Mouse (Mus musculus) midbrain, postnatal 0 days (tissue): ENCODE data around the gene Ppp1r14b. TPM values are rescaled to one million over a fixed set of nuclear protein-coding genes. Genes with fewer than 3 reads are reported as not detected.
A peak's percentile ranks its signal among the peaks of the same experiment; 100 is the strongest.

Experiments used
- ATAC-seq: fragments of 200-750 bp; cut with Nextera tagmentation; 2 replicates; pipeline ENCODE4 v1.8.0; 2017; ENCODE audit warnings: moderate number of reproducible peaks, mild to moderate bottlenecking, moderate TSS enrichment, moderate library complexity; ENCODE audit not compliant: low FRiP score
- DNase-seq: peaks from one replicate; pipeline ENCODE4 v3.0.0-alpha.2; 2015; ENCODE audit warnings: low spot score
- H3K27ac ChIP-seq: fragments of 300-500 bp; sonication (generic); 2 replicates; pipeline ENCODE4 v1.5.1; 2014; ENCODE audit warnings: low read depth, mild to moderate bottlenecking, low read length, mixed read lengths
- H3K27me3 ChIP-seq: fragments of 300-500 bp; sonication (generic); 2 replicates; pipeline ENCODE4 v1.6.1; 2014; ENCODE audit warnings: low read length, control low read depth, mixed read lengths; ENCODE audit not compliant: insufficient read depth
- H3K36me3 ChIP-seq: fragments of 300-500 bp; sonication (generic); 2 replicates; pipeline ENCODE4 v1.6.1; 2014; ENCODE audit warnings: low read length, control low read depth, mixed read lengths; ENCODE audit not compliant: insufficient read depth
- H3K4me1 ChIP-seq: fragments of 300-500 bp; sonication (generic); 2 replicates; pipeline ENCODE4 v1.6.1; 2014; ENCODE audit warnings: mild to moderate bottlenecking, control low read depth, antibody characterized with exemption, low read length, mixed read lengths; ENCODE audit not compliant: insufficient read depth
- H3K4me2 ChIP-seq: fragments of 300-500 bp; sonication (generic); 2 replicates; pipeline ENCODE4 v1.6.1; 2014; ENCODE audit warnings: low read depth, mild to moderate bottlenecking, low read length, mixed read lengths; ENCODE audit not compliant: poor library complexity, severe bottlenecking
- H3K4me3 ChIP-seq: fragments of 300-500 bp; sonication (generic); 2 replicates; pipeline ENCODE4 v1.5.1; 2014; ENCODE audit warnings: low read depth, mild to moderate bottlenecking, low read length, moderate library complexity
- H3K9ac ChIP-seq: fragments of 300-500 bp; sonication (generic); replicated peaks from 2 replicates; pipeline ENCODE4 v1.6.1; 2014; ENCODE audit warnings: mild to moderate bottlenecking, low read length, moderate library complexity, mixed read lengths; ENCODE audit not compliant: poor library complexity, severe bottlenecking
- H3K9me3 ChIP-seq: fragments of 300-500 bp; sonication (generic); 2 replicates; pipeline ENCODE4 v1.6.1; 2016; ENCODE audit warnings: low read length, control low read depth
- CTCF ChIP-seq: IDR thresholded peaks from 2 replicates; pipeline ENCODE4 v1.5.1; 2016; ENCODE audit warnings: antibody characterized with exemption, mild to moderate bottlenecking
- WGBS: fragments of 180-500 bp; shearing (Covaris S2); extraction: QIAGEN DNeasy Blood & Tissue Kit; methylation state at CpG from one replicate; pipeline ENCODE4 v1.1.7; 2014; 5-methylcytosine and 5-hydroxymethylcytosine counted together
- polyA plus RNA-seq: library from polyadenylated mRNA; unstranded; fragments of >200 nt; fragmentation: Nextera tagmentation; extraction: Ambion mirVana; gene quantifications from 2 replicates; pipeline ENCODE4 v1.2.1, GENCODE M21; 2015
- total RNA-seq: library from RNA; depleted of rRNA; stranded (reverse); fragments of >200 nt; gene quantifications from 2 replicates; pipeline ENCODE4 v1.2.3, GENCODE M21; 2014

Ppp1r14b gene
- total and polyA plus RNA-seq, 2 experiments from 2014 or later = 137 to 144 TPM

DNA sequence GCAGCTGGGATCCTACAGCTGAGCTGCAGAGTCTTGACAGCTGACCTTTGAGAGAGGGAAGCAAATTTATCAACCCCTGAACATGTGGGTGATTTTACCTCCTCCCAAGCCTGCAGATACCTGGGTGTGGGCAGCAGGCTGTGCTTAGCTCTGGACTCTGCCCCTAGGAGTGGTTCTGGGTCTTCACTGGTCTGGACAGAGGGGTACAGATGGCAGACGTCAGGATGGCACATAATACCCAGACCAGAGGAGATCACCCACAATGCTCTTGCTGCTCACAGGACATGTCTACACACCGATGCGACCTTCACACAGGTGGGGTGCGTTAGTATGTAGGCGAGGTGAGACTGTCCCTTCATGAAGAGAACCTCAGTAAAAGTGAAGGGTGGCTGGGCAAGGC, 25.2 kb upstream of the Ppp1r14b start:
- ATAC-seq = no peak
- no peaks in the 10 kb centered on the region for H3K27me3 ChIP-seq
- no peak for TF ChIP-seq CTCF
- no peaks in the 10 kb centered on the region for H3K9me3 ChIP-seq
- no peak overlapping the region for H3K27ac ChIP-seq
- peaks cover 5% of the 10 kb centered on the region; the same call in 1 of the 2 replicates for H3K36me3 ChIP-seq
- WGBS = 91% methylated on average over 5 of the region's 5 CpGs
- H3K4me2 ChIP-seq = no peak overlapping the region
- no peak overlapping the region for H3K9ac ChIP-seq
- 0 out of 2 replicates have a peak, but pooled peaks cover 3% of the 10 kb centered on the region for H3K4me1 ChIP-seq
- no peak for DNase-seq
- no peak overlapping the region for H3K4me3 ChIP-seq

DNA sequence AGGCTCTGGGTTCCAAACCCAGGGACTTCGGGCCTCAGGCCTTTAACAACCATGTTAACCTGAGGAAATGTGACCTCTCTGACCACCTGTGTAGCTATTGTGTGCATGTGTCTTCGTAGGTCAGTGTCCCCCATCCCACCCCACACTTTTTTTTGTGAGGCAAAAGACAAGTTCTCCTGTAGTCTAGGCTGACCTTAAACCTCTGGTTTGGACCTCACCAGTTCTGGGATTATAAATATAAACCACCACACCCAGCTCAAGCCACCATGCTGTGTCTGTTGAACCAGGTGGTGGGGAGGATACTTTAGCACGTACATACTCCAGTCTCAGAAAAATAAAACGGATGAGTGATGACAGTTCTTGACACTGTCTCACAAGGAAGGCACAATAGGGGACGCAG, 24.8 kb upstream of the Ppp1r14b start:
- H3K27ac ChIP-seq = peak overlapping the region; percentile 85; the same call in 1 of the 2 replicates
- ATAC-seq = no peak

DNA sequence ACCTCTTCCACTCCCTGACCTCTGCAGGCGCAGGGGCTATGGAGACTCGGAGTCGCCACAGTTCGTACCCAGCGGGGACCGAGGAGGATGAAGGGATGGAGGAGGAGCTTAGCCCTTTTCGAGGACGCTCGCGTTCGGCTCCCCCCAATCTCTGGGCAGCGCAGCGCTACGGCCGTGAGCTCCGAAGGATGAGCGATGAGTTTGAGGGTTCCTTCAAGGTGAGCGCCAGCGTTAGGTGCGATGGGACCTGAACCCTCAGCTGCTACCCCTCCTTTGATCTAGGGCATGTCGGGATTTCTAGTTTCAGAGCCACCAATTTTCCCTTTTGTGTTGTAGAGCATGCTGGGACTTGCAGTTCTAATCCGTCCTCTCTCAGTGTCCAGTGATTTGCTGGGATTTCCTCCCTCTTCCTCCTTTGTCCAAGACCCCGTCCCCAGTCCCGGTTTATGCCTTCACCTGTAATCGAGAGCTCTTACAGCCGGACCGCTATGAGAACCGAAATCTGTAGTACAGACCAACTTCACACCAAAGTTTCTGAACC, 24.1 kb upstream of the Ppp1r14b start:
- Histone ChIP-seq H3K9me3 (no peaks in the 10 kb centered on the region), H3K4me3 (peak overlapping the region; percentile 59), H3K36me3 (peaks cover 12% of the 10 kb centered on the region; the same call in 1 of the 2 replicates), H3K4me1 (0 out of 2 replicates have a peak, but pooled peaks cover 3% of the 10 kb centered on the region), H3K4me2 (peak overlapping the region; percentile 76), H3K27me3 (no peaks in the 10 kb centered on the region), H3K27ac (peak overlapping the region; percentile 85), H3K9ac (peak overlapping the region; percentile 64)
- ATAC-seq (peak; percentile 29; the same call in 1 of the 2 replicates), DNase-seq (peak; percentile 80)
- under 1% methylated on average over 28 of the region's 28 CpGs for WGBS
- no peak for TF ChIP-seq CTCF

More for the DNA sequence above, 24.8 kb upstream of the Ppp1r14b start:
- no peaks in the 10 kb centered on the region for H3K9me3 ChIP-seq
- H3K36me3 ChIP-seq = peaks cover 5% of the 10 kb centered on the region; the same call in 1 of the 2 replicates
- no peaks in the 10 kb centered on the region for H3K27me3 ChIP-seq
- H3K4me2 ChIP-seq = peak overlapping the region; percentile 76
- no peak for TF ChIP-seq CTCF
- H3K4me3 ChIP-seq = peak overlapping the region; percentile 59
- H3K9ac ChIP-seq = peak overlapping the region; percentile 64; the same call in 1 of the 2 replicates
- DNase-seq = no peak
- H3K4me1 ChIP-seq = 0 out of 2 replicates have a peak, but pooled peaks cover 3% of the 10 kb centered on the region
- WGBS = 55% methylated on average over 5 of the region's 5 CpGs

DNA sequence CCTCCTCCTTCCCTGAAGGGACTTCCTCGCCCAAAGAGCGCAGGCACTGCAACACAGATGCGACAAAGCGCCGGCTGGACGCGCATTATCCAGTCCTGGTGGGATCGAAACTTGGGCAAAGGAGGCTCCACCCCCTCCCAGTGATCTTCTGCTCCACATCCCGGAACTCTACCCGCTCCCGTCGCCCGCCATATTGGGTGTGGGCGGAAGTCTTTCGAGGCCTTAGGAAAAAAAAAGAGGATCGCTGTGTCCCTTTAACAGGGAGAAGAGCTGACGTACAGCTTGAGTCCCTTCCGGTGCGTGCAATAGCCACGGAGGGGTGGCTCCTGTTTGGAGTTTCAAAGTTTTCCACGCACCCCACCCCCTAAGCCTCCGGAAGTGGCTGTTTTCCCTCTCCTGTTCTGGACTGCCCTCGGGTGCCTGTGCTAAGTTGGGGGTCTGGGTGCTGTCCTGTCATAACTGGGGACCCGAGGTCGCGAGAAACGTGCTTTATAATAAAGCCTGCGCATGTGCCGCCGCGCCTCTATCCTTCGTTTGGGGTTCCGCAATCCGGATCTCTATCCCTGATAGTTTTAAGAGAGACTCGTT, 23.3 kb upstream of the Ppp1r14b start:
- TF ChIP-seq CTCF = no peak
- Histone ChIP-seq H3K27me3 (no peaks in the 10 kb centered on the region), H3K4me3 (peak overlapping the region; percentile 59), H3K4me2 (peak overlapping the region; percentile 76), H3K36me3 (peaks cover 13% of the 10 kb centered on the region; the same call in 1 of the 2 replicates), H3K27ac (peak overlapping the region; percentile 85), H3K9me3 (no peaks in the 10 kb centered on the region), H3K4me1 (0 out of 2 replicates have a peak, but pooled peaks cover 3% of the 10 kb centered on the region), H3K9ac (peak overlapping the region; percentile 64)
- peak; percentile 78 for ATAC-seq
- peak; percentile 96 for DNase-seq
- WGBS = under 1% methylated on average over 35 of the region's 35 CpGs

DNA sequence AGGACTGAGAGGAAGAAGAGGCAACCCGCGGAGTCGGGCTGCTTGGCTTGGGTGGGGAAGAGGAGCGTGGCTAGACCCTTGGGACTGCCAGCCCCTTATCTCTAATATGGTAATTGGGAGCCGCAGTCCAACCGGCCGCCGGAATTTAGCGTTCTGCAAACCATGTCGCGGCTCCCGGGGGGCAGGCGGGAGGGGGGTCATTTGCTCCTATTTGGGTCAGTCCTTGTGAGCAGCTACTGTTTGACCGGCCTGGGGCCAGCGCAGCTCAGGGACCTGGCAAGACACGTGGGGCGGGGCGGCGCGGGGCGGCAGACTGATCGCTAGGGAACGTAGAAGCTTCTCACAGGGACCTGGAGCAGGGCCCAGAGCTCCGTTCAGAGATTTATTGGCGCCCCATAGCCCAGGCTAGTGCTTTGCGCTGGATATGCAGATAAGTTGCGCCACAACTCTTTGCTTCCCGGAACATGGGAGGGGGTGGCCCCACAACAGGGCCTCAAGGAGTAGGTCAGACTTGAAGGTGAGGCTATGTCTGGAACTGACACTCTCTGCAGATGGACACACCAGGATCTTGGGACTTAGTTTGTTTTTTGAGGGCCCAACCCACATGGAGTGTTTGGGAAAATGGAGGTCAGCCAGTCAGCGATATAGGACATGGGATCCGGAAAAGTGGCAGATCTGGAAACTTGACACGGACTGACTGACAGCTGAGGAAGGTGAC, 22.6 kb upstream of the Ppp1r14b start:
- 3% methylated on average over 30 of the region's 31 CpGs for WGBS
- Histone ChIP-seq H3K27ac (peak overlapping the region; percentile 85), H3K4me3 (peak overlapping the region; percentile 59), H3K9ac (peak overlapping the region; percentile 57), H3K9me3 (no peaks in the 10 kb centered on the region), H3K36me3 (peaks cover 13% of the 10 kb centered on the region; the same call in 1 of the 2 replicates), H3K4me2 (peak overlapping the region; percentile 76), H3K4me1 (0 out of 2 replicates have a peak, but pooled peaks cover 3% of the 10 kb centered on the region), H3K27me3 (no peaks in the 10 kb centered on the region)
- no peak for TF ChIP-seq CTCF
- ATAC-seq (peak; percentile 53), DNase-seq (peak; percentile 69)
